Mouse (Mus musculus) small intestine, adult 2 months (tissue): ENCODE measurements around the gene Cfap161.

Experiments used
- CTCF ChIP-seq: fragments of 200-500 bp; IDR thresholded peaks from 2 replicates; pipeline ENCODE4 v1.5.1; 2012; ENCODE audit warnings: low read depth, mild to moderate bottlenecking, control low read depth, inconsistent platforms, low read length, moderate library complexity, mixed read lengths; ENCODE audit not compliant: insufficient replicate concordance, insufficient read length; ENCODE audit errors: extremely low read depth
- POLR2A ChIP-seq: fragments of 200-500 bp; IDR thresholded peaks from 2 replicates; pipeline ENCODE4 v1.6.1; 2012; ENCODE audit warnings: low read depth, mild to moderate bottlenecking, control low read depth, inconsistent platforms, low read length, moderate library complexity

- TF ChIP-seq CTCF = no peak
- no peak for TF ChIP-seq POLR2A
These were observed 49.1 kb downstream of the Cfap161 start, which contains the start of gene Il16 for GRCm38 (mm10) chr7:83745413-83746106.
